In genomic region chr5:123930508-123930989, GRCm38 (mm10) we compare ENCODE assay signal across 8 mouse cellular contexts. TPM values are rescaled to one million over a fixed set of nuclear protein-coding genes. Genes with fewer than 3 reads are reported as not detected.
A peak's percentile ranks its signal among the peaks of the same experiment; 100 is the strongest.
DNase-seq lines count a peak whose midpoint lies in the region; ATAC-seq lines count a peak whose summit lies in the region.

TSS of gene Ccdc62 (plus strand) at chr5:123930679.

- peak; percentile 90 for DNase-seq in adipocyte (ENCODE audit: low spot score)
- peak; percentile 99 for DNase-seq in embryo, embryonic 10 days (ENCODE audit: low spot score)
- peak; percentile 95 for DNase-seq in gastrocnemius, postnatal 14 days
- peak; percentile 88 to 97 for DNase-seq in left cerebral cortex, postnatal 10 days (ENCODE audit: extremely low spot score in 1 of 2, low spot score in 2 of 2)
- DNase-seq in right cerebral cortex, postnatal 25 days = peak; percentile 90
- DNase-seq in urinary bladder, postnatal 4 days (ENCODE audit: low spot score in 2 of 2) = peak; percentile 93 to 95

- peak; percentile 91 for ATAC-seq in inflammation-experienced regulatory T-cells, adult 6 months
- peak; percentile 93 for ATAC-seq in megakaryocyte-erythroid progenitor cell, adult 5-6 weeks (replicated peaks; ENCODE audit: low FRiP score, low TSS enrichment, poor library complexity, severe bottlenecking)

- intact Hi-C loops in gastrocnemius, postnatal 14 days (cut with DNase I; ENCODE audit: low total_unique reads) = no loop called here
- intact Hi-C loops in left cerebral cortex, postnatal 10 days (cut with DNase I) = no loop called here

RNA-seq across cellular contexts. Expression of gene Ccdc62, which starts in this region (rescaled TPM):
- 1 to 10 TPM; 1.2 TPM for total RNA-seq in gastrocnemius, postnatal 14 days (2021)
- 10 to 100 TPM in 1 of 3 experiments, 1 to 10 TPM in 2; 6.2 to 16.6 (median 8.1) TPM for polyA plus RNA-seq in inflammation-experienced regulatory T-cells, adult 6 months (2017; shearing (Covaris generic))
- 1 to 10 TPM; 2.1 to 2.8 TPM for total RNA-seq in left cerebral cortex, postnatal 10 days (2021)
- total RNA-seq in megakaryocyte-erythroid progenitor cell, adult 5-6 weeks (2014; fragmentation: Nextera tagmentation) = 2.1 and 3.3 TPM in 2 replicates
- 2.6 and 4.2 TPM in 2 replicates for total RNA-seq in megakaryocyte-erythroid progenitor cell, adult 5-6 weeks (2017)

Comparison
In these comparisons a context has a peak if more than half of its experiments do, and no peak if none do; other contexts are left out.
1. Peak in every context shown above with its lines: DNase-seq and ATAC-seq.